Mouse (Mus musculus) thymus, postnatal 4 days (tissue): ENCODE results near the gene Cdhr5.
A peak's percentile ranks its signal among the peaks of the same experiment; 100 is the strongest.
"Not testable (repeated sequence)": the region's sequence is repeated elsewhere in the genome, so short reads cannot be mapped to it uniquely, and the experiment has no call there.

Source experiments
- DNase-seq: peaks from one replicate; pipeline ENCODE4 v3.0.0; 2021

The Cdhr5 gene

DNA sequence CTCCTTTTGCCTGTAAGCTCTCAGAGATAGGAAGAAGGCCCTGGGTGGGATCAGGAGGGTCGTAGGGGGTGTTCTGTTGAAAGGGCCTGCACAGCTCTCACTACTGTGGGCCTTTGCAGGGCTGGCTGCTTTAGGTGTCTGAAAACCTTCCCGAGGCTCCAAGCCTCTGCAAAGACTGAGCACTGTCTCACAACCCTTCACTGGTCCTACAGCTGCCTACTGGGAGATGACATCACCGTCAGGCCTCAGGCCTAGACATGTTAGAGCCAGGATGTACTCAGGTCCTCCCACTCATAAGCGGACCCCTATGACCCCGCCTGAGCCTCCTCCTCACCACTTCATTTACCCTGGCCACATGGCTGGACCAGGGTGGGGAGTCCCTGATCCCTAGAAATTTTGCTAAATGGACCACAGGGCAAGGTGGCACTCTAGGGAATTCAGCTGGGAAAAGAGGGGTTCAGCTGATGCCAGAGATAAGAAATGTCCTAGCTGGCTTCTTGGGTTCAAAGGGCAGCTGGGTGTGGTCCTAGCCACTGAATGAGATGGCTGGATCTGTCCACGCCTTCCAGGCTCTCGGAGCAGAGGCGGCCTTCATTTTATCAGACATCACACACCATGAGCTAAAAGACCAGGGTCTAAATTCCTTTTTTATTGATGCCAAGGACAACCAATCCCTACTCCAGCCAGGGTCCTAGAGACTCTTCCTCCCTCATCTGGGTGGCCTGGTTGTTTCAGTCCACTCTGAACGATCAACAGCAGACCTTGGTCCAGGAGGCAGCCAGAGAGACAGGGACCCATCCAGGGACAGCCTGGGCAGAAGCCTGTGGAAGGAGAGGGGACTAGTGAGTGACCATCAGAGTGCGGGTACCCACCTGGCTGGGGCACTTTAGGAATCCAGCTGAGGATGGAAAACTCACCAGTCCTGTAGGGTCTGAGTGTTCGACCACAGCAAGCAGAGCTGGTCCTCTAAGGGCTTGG, 1.4 kb upstream of the Cdhr5 start:
- DNase-seq = no peak

DNA sequence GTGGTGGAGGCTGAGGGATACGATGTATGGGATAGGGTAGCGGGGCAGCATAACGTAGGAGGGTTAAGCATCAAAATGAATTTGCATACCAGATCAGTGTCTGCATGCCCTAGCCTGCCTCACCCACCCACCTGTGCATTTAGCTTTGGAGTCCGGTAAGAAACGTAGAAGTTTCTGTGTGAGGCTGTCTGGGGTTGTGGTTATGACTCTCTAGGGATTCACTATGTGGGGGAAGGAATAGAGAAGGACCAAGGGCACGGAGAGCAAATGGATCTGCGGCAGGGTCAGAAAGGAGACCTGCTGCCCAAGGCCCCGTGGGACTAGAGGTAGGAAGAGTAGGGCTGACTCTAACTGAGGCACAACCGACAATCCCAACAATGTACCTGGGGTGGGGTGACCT, 1.2 kb downstream of the Cdhr5 start:
- DNase-seq = no peak

DNA sequence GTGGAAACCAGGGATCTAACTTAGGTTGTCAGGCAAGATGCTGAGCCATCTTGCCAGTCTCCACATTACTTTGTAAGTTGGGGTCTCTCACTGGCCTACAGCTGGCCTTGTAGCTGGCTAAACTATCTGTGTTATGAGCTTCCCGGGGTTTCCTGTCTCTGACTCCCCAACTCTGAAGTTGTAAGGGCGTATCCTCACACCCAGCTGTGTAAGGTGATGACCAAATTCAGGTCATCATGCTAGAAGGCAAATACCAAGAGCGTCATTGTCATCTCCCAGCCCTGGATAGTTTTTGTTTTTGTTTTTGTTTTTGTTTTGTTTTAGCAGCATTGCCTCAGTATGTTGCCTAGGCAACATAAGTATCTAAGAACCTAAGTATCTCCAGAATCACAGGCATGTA, 6.0 kb downstream of the Cdhr5 start:
- no peak for DNase-seq

DNA sequence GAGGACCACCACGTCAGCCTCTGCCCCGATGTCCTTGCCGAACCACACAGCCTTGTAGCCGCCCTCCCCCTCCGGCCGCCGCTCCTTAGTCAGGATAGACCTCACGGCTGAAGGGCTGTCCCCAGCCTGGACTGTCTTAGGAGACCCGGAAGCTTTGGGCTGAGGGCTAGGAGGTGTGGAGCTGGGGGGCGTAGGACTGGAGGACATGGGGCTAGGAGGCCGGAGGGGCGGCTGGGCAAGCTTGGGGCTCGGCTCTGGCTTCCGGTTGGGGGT, 7.4 kb downstream of the Cdhr5 start:
- no peak for DNase-seq

DNA sequence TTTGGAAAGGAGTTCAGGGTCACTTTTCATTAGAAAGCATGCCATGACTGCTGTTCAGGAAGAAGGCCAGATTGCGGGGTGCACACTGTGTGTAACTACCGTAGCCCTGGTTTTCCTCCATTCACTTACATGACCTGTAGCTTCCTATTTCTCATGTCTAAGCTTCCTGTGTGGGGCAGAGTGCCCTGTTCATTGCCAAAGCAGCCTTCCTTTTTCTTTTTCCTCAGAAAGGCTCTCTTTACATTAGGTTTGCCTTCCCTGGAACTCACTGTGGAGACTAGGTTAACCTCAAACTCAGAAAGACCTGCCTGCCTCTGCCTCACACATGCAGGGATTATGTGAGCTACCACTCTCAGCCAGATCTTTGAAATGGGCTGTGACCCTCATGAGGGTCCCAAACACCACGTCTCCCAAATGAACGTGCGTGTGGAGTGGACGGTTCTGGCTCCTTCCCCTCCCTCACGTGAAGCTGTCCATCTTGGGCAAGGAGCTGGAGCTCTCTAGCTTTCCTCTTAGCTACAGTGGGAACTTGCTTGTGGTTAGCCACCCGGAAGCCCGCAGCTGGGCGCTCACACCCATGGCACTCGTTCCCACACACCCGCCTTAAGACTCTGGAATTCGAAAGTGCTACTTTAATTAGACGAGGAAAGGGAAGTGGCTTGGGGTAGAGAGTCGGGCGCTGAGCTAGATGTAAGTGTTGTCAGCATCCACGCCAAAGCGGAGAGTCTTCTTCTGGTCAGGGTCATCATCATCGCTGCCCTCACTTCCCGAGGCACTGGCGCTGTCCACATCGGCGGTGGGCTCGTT, 7.9 kb downstream of the Cdhr5 start:
- DNase-seq = no peak

DNA sequence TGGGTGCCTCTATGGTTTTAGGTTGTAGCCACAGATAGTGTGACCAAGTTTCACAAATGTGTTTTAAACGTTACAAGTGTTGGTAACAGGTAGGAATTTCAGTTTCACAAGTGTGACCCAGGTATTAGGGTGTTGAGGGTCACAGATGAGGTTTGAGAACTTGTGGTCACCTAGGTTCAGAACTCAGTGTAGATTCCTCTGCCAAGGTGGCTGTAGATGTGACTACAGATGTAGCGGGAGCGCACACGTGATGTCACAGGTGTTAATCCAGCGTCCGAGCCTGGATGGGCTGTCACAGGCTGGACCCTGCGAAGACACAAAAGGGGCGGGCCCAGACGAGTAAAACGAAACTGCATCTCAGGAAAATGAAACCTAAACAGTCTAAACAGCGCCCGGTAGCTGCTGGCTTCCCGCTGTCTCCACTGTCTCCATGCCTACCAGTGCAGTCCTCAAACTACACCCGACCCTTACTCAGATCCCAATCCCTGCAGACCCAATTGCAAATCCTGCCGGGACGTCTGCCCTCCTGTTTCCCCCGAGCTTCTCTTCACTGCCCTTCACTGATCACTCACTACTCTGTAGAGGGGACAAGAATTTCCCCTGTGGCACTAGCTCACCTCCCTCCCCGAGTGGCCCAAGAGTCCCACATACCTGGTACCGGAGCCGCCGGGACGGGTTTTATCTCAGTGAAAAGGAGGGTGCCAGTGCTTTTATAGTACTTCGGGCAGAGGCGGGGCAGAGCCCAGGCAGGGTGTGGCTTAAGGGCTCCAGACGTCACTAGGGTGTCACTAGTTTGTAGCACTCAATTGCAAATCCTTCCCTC, 10.6 kb downstream of the Cdhr5 start, which contains the start of gene Irf7:
TSS of gene Irf7 (minus strand) at position 743 of the 823 bp plus-strand sequence.
- DNase-seq = peak; percentile 77

DNA sequence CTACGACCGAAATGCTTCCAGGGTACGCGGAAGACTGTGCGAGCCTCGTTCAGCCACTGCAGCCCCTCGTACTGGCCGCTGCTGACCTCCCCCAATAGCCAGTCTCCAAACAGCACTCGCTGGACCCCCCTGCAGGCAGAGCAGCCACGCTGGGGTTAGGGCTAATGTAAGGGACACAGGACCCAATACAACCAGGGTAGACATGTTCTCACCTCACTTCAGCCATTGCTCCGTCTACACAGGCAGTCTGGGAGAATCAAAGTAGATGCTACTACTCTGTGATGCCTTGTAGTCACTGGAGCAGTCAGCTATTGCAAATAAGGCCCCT, 11.2 kb downstream of the Cdhr5 start:
- DNase-seq = no peak

DNA sequence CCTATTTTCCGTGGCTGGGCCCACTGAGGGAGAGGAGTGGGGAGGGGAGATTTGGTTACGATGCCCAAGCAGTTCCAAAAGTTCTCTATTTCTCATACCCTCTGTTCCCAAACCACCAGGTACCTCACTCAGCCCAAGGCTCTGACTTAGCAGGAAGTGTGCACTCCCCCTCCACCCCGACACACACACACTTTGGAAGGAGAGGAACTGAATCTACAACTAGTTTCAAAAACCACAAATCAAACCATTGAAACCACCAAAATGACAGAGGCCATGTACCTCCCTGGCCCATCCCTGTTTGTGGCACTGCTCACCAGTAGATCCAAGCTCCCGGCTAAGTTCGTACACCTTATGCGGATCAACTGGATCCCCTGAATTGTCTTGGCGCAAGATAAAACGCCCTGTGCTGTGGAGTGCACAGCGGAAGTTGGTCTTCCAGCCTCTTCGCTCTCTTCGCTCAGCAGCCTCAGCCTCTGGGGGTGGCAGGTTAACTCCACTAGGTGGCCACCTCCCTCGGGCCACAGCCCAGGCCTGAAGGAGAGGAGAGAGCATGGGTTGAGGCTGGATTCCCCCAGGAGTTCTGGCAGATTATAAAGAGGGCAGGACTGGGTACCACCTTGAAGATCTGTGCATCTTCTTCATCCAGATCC, 11.7 kb downstream of the Cdhr5 start:
- peak; percentile 80 for DNase-seq

DNA sequence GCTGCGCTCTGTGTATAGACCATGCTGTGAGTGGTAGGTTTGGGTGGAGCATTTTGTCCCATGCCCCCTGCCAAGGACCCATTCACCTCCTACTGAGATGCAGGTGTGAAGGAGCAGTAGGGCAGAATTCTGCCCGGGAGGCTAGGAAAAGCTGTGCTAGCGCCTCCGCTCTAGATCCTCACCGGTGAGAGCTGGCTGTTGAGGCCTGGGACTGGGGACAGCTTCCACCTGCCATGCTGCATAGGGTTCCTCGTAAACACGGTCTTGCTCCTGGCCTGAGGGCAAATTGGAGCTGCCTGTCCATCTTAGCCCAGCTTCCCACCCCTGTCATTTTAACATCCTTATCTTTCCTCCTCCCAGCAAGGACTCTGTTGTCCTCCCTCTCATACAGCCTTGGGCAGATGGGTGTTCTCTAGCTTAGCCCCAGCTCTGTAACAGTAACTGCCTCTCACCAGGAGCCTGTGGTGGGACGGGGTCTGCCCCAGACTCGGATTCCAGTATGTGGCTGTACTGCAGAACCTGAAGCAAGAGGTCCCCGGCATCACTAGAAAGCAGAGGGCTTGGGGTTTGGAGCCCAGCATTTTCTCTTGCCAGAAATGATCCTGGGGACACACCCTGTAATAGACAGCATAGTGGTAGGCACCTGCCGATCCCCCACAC, 12.4 kb downstream of the Cdhr5 start:
- DNase-seq = no peak

DNA sequence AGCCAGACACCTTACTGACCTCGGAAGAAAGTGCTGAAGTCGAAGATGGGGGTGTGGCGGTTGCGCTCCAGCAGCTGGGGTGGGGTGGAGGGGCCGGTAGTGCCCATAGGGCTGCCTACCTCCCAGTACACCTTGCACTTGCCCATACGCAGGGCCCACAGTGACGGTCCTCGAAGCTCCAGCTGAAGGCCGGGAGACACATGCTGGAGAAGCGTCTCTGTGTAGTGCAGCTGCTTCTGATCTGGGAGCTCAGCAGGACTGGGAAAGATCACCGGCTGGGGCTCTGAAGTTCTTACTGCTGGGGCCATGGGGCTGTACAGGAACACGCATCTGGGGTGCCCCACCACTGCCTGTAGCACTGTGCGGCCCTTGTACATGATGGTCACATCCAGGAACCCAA, 12.9 kb downstream of the Cdhr5 start:
- no peak for DNase-seq

DNA sequence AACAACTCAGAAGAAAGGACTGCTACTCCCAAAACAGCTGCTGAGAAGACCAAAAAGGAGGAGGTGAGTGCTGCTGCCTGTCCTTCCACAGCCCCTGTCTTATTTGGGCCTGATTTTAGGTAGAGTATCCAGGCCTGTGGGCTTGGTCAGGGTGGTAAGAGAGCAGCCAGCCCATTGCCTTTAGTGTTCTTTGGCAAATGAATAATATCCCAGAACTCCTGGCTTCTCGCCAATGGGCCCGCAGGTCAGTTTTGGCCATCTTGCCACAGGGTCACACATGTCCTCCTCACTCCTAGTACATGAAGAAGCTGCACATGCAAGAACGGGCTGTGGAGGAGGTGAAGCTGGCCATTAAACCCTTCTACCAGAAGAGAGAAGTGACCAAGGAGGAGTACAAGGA, 15.1 kb downstream of the Cdhr5 start:
- no peak for DNase-seq

DNA sequence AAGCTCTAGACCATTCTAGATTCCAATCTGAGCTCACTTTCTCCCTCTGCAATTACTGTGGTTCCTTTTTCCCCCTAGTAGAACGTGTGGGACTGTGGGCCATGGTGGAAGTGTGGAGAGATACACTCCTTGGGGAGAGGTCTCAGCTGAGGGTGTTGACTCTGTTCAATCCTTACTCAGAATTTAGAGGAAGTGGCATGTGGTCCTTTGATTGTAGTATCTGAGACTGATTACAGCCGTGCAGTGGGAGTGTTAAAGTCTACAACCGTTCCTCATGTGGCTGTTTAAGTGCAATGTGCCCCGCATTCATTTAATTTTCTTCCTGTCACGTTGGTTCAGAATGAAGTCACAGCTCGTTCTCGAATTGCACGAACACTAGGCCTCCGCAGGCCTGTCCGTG, 20.4 kb downstream of the Cdhr5 start:
- DNase-seq = no peak

DNA sequence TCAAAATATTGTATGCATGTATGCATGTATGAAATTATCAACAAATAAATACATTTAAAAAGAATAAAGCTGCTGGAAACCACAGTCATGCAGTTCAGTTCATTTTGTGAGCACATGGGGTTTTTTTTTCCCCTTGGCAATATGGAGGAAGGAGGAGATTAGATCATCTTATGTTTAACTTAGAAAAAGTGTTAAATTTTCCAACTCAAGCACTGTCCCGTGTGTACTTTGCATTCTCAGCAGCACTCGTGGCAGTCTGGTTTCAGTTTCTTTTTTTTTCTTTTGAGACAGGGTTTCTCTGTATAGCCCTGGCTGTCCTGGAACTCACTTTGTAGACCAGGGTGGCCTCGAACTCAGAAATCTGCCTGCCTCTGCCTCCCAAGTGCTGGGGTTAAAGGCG, 26.1 kb downstream of the Cdhr5 start:
- not testable (repeated sequence) for DNase-seq

DNA sequence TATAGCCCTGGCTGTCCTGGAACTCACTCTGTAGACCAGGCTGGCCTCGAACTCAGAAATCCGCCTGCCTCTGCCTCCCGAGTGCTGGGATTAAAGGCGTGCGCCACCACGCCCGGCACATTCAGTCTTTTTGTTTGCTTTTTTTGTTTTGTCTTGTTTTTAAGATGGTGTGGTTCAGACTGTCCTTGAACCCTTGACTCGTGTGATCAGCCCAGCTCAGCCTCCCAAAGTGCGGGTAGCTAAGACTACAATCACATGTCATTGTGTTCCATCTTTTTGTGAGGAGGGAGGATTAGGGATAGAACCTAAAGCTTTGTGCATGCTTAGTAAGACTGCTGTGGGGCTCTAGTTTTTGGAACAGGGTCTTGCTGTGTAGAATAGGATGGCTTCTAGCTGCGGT, 45.0 kb downstream of the Cdhr5 start:
- DNase-seq = no peak

DNA sequence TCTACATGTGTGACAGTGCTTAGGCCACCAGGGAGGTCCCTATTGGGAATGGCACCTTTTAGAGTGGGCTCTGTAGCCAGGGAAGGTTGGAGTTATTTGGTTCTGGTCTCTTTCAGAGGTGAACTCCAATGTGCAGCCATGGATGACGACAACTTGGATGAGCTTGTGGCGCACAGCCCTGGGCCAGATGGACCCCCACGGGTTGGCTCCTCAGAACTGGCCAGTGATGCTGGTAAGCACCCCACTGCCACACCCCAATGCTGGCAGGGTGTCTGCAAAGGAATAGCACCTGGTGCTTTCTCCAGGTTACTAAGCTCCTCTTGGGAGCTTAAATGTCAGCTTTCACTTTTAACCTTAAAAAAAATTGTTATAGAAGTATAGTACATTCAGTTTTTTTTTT, 45.5 kb downstream of the Cdhr5 start:
- no peak for DNase-seq

DNA sequence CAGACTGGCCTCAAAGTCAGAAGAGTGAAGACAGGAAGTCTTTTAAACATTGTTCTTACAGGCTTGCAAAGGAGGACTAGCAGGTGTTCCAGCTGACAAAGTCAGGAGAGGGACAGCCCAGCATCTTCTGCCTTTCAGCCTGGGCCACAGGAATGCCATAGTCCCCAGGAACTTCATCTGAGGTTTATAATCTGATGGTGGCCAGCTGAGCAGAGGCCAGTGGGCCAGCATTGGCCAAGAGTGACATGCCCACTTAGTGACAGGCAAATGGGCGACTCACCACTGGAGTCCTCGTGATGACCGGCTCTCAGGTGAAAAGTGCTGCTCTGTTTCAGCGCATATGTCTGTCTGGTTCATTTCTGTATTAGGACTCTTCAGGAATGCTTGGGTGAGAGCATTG, 46.0 kb downstream of the Cdhr5 start:
- no peak for DNase-seq

DNA sequence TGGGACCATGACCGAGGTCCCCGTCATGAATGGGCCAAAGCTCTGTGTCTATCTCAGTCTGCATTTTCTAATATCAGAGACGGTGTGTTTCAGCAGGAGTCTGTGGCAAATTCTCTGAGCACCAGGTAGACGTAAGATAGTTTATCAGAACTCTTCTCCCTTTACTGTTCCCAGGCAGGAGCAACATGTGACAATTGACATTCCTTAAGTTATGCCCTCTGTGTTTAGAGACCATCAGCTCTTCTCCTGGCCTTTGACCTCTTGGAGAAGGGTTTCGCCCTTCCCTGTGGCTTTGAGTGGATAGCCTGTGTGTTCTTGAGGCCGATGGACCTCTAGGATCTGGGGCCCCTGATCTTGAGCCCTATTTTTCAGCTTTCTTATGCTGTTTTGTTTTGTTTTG, 46.9 kb downstream of the Cdhr5 start:
- no peak for DNase-seq

DNA sequence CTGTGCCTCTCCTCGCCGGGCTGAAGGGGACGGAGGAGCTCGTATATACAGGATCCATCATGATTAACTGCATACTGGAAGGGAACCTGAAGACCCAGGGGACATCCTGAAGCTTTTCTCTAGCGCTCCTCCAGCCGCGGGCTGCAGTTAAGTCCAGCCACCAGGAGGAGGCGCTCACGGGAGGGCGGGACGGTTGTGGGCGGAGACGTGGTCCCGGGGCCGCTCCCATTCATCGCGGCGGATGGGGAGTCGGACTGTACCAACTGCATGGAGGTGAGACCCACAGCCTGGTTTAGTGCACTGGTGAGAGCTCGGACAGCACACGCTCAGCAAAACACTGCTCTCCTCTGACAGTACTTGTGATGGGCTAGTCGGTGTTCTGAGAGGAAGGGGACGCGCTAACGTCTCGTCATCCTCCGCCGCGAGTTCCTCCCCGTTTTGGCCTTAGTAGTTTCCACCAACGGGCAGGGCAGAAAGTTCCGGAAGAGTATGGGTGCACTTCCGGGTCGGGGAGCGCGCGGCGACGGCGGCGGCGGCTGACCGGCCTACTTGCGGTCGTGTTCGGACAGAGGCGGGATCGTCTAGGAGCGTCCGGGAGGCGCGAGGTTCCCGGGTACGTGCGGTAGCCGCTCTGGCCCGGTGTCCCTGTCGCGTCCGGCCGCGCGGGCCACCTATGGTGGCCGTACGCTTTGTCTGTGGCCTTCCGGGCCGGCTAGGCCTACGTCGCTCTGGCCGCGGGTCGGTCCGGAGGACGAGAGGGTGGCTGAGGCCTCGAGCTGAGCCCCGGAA, 48.1 kb downstream of the Cdhr5 start, which contains the start of gene Phrf1:
TSS of gene Phrf1 (plus strand) at position 506 of the 789 bp plus-strand sequence.
- peak; percentile 97 for DNase-seq

DNA sequence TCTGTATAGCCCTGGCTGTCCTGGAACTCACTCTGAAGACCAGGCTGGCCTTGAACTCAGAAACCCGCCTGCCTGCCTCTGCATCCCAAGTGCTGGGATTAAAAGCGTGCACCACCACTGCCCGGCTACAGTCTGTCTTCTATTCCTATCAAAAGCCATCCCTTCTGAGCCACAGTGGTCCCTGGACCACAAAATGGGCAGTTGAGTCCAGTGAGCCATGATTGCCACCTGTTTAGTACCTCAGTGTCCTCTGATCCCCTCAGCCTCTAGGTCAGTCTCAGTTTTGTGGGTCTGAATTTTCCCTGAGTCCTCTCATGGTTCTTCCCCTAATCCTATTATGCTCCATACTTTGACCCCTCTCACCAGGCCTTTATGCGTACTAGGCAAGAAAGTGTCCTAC, 48.8 kb downstream of the Cdhr5 start:
- no peak for DNase-seq

DNA sequence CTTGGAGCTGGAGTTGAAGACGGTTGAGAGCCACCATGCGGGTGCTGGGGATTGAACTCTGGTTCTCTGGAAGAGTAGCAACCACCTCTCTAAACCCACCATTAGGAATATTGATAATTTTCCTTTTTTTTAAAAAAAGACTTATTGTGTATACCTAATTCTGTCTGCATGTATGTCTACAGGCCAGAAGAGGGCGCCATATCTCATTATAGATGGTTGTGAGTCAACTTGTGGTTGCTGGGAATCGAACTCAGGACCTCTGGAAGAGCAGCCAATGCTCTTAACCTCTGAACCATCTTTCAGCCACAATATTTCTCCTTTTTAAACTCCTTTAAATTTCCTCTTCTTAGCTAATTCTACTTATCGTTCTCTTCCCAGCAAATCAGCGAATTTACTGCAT, 50.1 kb downstream of the Cdhr5 start:
- no peak for DNase-seq

DNA sequence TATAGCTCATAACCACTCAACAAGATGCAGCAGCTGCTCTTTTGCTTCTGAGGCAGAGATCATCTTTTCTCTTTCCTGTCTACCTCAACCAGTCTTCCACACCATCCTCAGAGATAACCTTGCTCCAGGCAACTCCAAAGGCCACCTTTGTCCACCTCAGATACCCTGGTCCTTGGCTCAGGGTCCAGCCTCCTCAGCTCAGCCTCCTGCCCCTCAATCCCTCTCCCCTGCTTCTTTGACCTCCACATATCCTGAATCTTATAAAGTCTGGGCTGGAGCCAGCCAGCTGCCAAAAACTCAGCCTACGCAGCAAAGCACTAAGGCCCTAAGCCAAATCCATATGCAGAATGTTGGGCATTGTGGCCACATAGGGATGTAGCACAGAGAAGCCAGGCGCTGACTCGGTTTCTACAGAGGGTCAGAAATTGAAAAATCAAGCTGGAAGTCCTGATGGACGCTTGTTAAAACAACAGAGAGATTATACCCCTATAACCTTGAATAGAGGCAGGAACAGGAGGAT, 53.8 kb downstream of the Cdhr5 start:
- no peak for DNase-seq
